Mouse (Mus musculus): ENCODE data around the gene Ing2. TPM values are rescaled to one million over a fixed set of nuclear protein-coding genes. Genes with fewer than 3 reads are reported as not detected.

Gene Ing2
- polyA plus RNA-seq (2017; shearing (Covaris generic)): 1 to 10 TPM; 7.6 to 7.8 TPM

GRCm38 (mm10) chr8:47674777-47675710 lies at the start of gene Ing2:
Ing2 (minus strand) TSS chr8:47675556.
- ATAC-seq: peak; percentile 76

- no peak for ATAC-seq
These were observed 46.3 kb upstream of the Ing2 start for GRCm38 (mm10) chr8:47721609-47722008.

GRCm38 (mm10) chr8:47718641-47719040 lies 43.3 kb upstream of the Ing2 start:
- ATAC-seq: no peak

- peak; percentile 75 for ATAC-seq
These were observed 38.7 kb upstream of the Ing2 start, which contains the start of gene Cdkn2aip for GRCm38 (mm10) chr8:47713761-47714745. Cdkn2aip (minus strand) TSS chr8:47713932.

- ATAC-seq: peak; percentile 28
These were observed 37.9 kb upstream of the Ing2 start for GRCm38 (mm10) chr8:47713171-47713663.

GRCm38 (mm10) chr8:47708106-47708505 lies 32.8 kb upstream of the Ing2 start:
- no peak for ATAC-seq

GRCm38 (mm10) chr8:47706746-47707145 lies 31.4 kb upstream of the Ing2 start:
- ATAC-seq: no peak

- no peak for ATAC-seq
These were observed 27.0 kb upstream of the Ing2 start for GRCm38 (mm10) chr8:47702333-47702732.

GRCm38 (mm10) chr8:47697696-47698095 lies 22.3 kb upstream of the Ing2 start:
- no peak for ATAC-seq

- no peak for ATAC-seq
These were observed 20.2 kb upstream of the Ing2 start for GRCm38 (mm10) chr8:47695431-47696105.

GRCm38 (mm10) chr8:47693119-47693518 lies 17.8 kb upstream of the Ing2 start:
- ATAC-seq: peak; percentile 81

GRCm38 (mm10) chr8:47691831-47692230 lies 16.5 kb upstream of the Ing2 start:
- no peak for ATAC-seq

GRCm38 (mm10) chr8:47691303-47691702 lies 15.9 kb upstream of the Ing2 start:
- ATAC-seq: no peak

GRCm38 (mm10) chr8:47690674-47691078 lies 15.3 kb upstream of the Ing2 start:
- ATAC-seq: no peak

GRCm38 (mm10) chr8:47689704-47690326 lies 14.5 kb upstream of the Ing2 start:
- peak; percentile 56 for ATAC-seq

GRCm38 (mm10) chr8:47684441-47684840 lies 9.1 kb upstream of the Ing2 start:
- no peak for ATAC-seq

GRCm38 (mm10) chr8:47683994-47684393 lies 8.6 kb upstream of the Ing2 start:
- ATAC-seq: no peak

GRCm38 (mm10) chr8:47680306-47680705 lies 5.0 kb upstream of the Ing2 start:
- ATAC-seq: no peak

- no peak for ATAC-seq
These were observed 4.2 kb upstream of the Ing2 start for GRCm38 (mm10) chr8:47679603-47680002.

- ATAC-seq: no peak
These were observed 1.3 kb upstream of the Ing2 start for GRCm38 (mm10) chr8:47676631-47677030.

- no peak for ATAC-seq
These were observed 868 bp upstream of the Ing2 start for GRCm38 (mm10) chr8:47676224-47676623.

GRCm38 (mm10) chr8:47675786-47676185 lies 430 bp upstream of the Ing2 start:
- ATAC-seq: peak; percentile 48

All from CD4-positive, CD25-positive, alpha-beta regulatory T cell, adult 4 months (primary cell).